Mouse (Mus musculus) Patski (cell line): ENCODE measurements around the gene Pllp. TPM values are rescaled to one million over a fixed set of nuclear protein-coding genes. Genes with fewer than 3 reads are reported as not detected.
A peak's percentile ranks its signal among the peaks of the same experiment; 100 is the strongest.

Experiments
- ATAC-seq: fragments of 100-300 bp; one replicate; pipeline ENCODE4 v1.8.0; 2021
- CTCF ChIA-PET: fragments of 350-600 bp; sonication (Branson Sonifier 250); formaldehyde crosslinking; loops from one replicate; lab custom pipeline; 2022; ENCODE audit warnings: inconsistent platforms; lab: Charles Lee
- POLR2A ChIA-PET: fragments of 350-600 bp; sonication (Branson Sonifier 250); formaldehyde crosslinking; loops from one replicate; lab custom pipeline; 2022; ENCODE audit warnings: antibody characterized with exemption, inconsistent platforms; lab: Charles Lee
- DNase-seq: peaks from one replicate; pipeline ENCODE4 v3.0.0-alpha.2; 2011; ENCODE audit warnings: low read depth, low spot score
- H3K27me3 ChIP-seq: fragments of 371-371 bp; one replicate; pipeline ENCODE4 v1.5.1; 2021
- CTCF ChIP-seq: fragments of 100-300 bp; IDR thresholded peaks from one replicate; pipeline ENCODE4 v1.5.1; 2021
- in situ Hi-C: fragments of 300-500 bp; cut with MboI; formaldehyde crosslinking; loops from 3 replicates; pipeline ENCODE4 v1.11.1; 2018; ENCODE audit warnings: low pct_unique_long_range_greater_than_20kb, mixed read lengths
- polyA plus RNA-seq: library from polyadenylated mRNA; unstranded; gene quantifications from one replicate; pipeline ENCODE4 v1.2.3, GENCODE M21; 2021

Gene Pllp
- polyA plus RNA-seq, 1 experiment from 2014 or later = 0.56 TPM

DNA sequence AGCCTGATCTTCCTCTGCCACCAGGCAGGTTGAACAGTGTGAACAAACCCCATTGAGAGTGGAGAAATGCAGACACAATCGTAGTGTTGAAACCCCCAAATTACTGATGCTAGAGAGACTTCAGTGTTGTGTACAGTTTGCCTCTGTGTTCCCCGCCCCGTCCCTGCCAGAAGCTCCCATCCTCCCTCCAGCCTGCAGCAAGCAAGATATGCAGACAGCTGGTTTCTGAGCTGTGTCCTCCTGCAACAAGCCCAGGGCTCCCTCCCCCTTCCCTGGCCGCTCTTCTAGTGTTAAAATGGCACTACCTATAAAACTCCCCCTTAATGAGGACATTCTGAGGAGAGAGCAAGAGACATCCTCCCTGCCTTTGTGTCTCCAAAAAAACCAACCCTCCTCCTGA, 33.2 kb upstream of the Pllp start:
- H3K27me3 ChIP-seq = no peaks in the 10 kb centered on the region
- in situ Hi-C loops = no loop called here
- DNase-seq = no peak
- ATAC-seq = no peak
- no peak for TF ChIP-seq CTCF
- CTCF ChIA-PET = interaction anchor here (0.7 kb wide), 1 partner anchor 77 kb away, joined by 3 read pairs; no protein-coding TSS in a partner anchor
- POLR2A ChIA-PET = no interaction called here

DNA sequence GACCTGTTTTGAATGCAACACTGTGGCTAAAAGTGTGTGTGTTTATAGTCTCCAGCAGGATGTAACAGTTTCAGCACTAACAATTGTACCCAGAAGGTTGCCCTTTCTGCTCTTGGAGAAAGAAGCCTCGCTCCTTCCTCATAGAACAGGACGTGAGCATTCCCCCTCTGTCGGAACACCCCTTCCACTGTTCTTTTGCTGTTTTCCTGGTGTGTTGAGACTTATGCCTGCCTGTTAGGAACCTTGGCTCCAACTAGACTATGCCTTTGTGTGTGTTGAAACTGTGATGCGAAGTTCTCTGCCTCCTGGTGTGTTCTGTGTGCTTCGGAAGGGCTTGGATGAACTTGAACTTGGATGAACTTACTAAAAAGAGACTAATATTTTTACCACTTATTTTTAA, 29.9 kb upstream of the Pllp start:
- ChIA-PET CTCF (no interaction called here), POLR2A (no interaction called here)
- DNase-seq = no peak

DNA sequence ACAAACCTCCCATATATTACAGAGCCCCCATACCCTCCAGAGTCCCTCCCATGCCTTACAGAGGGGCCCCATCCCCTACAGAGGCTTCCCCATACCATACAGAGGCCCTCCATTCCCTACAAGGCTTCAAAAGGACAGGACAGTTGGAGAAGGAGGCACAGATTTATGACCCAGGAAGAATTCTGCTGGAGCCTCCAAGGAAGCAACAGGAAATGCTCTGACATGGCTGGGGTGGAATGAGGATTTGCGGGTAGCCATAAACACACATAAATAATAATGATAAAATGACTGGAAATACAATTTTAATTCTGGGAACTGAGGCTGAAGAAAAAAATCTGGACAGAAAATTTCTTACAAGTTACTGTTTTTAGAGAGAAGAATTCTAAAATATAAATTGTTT, 20.8 kb upstream of the Pllp start:
- ATAC-seq (no peak), DNase-seq (no peak)
- POLR2A ChIA-PET = no interaction called here
- peaks cover 12% of the 10 kb centered on the region for H3K27me3 ChIP-seq
- TF ChIP-seq CTCF = no peak
- in situ Hi-C loops = no loop called here
- CTCF ChIA-PET = no interaction called here

More for the DNA sequence above, 29.9 kb upstream of the Pllp start:
- ATAC-seq = no peak
- no peak for TF ChIP-seq CTCF
- H3K27me3 ChIP-seq = no peaks in the 10 kb centered on the region
- in situ Hi-C loops = no loop called here

DNA sequence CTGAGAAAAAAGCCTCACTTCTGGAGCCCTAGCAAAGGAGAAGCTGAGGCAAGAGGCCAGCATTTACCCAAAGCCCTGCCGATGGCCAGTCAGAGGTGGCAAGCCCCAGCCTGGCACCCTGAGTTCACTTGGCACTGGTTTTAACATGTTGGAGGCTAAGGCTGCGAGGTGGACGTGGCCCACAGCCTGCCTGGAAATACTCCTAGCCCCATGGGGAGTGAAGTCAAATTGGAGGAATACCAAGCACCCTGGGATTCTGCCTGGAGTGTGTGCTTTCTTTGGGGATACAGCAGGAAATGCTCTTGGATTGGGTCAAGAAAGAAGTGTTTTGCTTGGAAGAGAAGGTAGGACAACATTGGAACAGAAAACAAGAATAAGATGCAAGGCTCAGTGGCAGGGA, 19.8 kb upstream of the Pllp start:
- no peak for TF ChIP-seq CTCF
- POLR2A ChIA-PET = no interaction called here

DNA sequence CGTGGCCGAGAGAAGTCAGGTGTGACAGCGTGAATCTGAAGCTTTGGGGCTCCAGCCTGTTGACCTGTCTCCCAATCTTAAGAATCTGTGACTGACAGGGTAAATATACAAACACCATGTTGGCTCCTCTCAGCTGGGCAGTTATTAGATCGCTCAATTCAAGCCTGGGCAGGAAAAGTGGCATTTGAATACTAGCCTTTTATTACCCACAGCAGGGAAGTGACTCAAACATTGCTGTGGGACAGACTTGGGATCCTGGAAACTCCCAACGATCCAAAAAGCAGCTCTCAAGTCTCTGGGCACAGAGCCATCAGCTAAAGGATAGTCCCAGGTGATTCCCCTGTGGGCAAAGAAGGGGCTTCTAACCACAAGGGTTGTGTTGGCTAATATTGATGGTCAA, 18.5 kb upstream of the Pllp start:
- TF ChIP-seq CTCF = no peak
- DNase-seq = peak; percentile 84
- peaks cover 8% of the 10 kb centered on the region for H3K27me3 ChIP-seq
- in situ Hi-C loops = no loop called here
- ChIA-PET POLR2A (interaction anchor here (0.5 to 0.9 kb wide), 2 partner anchors 53 to 113 kb away, joined by 3 read pairs; no protein-coding TSS in a partner anchor), CTCF (interaction anchor here (0.8 to 1.5 kb wide), 4 partner anchors 9 to 56 kb away, joined by 3 to 5 read pairs (median 3); no protein-coding TSS in a partner anchor)
- peak; percentile 51 for ATAC-seq

More for the DNA sequence above, 19.8 kb upstream of the Pllp start:
- DNase-seq (no peak), ATAC-seq (no peak)
- CTCF ChIA-PET = no interaction called here
- in situ Hi-C loops = no loop called here
- peaks cover 12% of the 10 kb centered on the region for H3K27me3 ChIP-seq

- ChIA-PET CTCF (interaction anchor here (0.9 to 1.4 kb wide), 3 partner anchors 44 to 90 kb away, joined by 3 read pairs; partner anchors contain the start of gene Cx3cl1), POLR2A (no interaction called here)
- no peaks in the 10 kb centered on the region for H3K27me3 ChIP-seq
- no peak for ATAC-seq
- DNase-seq = no peak
- in situ Hi-C loops = no loop called here
- no peak for TF ChIP-seq CTCF
These were observed 15.2 kb upstream of the Pllp start for GRCm38 (mm10) chr8:94711160-94711718.

GRCm38 (mm10) chr8:94710336-94710735, 14.3 kb upstream of the Pllp start:
- DNase-seq (no peak), ATAC-seq (no peak)
- H3K27me3 ChIP-seq = no peaks in the 10 kb centered on the region
- CTCF ChIA-PET = interaction anchor here (1.4 to 1.6 kb wide), 2 partner anchors 45 to 111 kb away, joined by 3 to 5 read pairs; no protein-coding TSS in a partner anchor
- no peak for TF ChIP-seq CTCF
- in situ Hi-C loops = no loop called here
- POLR2A ChIA-PET = no interaction called here

- ChIA-PET CTCF (interaction anchor here (1.1 to 1.7 kb wide), 5 partner anchors 69 to 116 kb away, joined by 3 to 6 read pairs (median 4); no protein-coding TSS in a partner anchor), POLR2A (interaction anchor here (1.5 kb wide), 1 partner anchor 103 kb away, joined by 4 read pairs; the partner anchor contains the start of gene Ccl17)
- no peak for TF ChIP-seq CTCF
- H3K27me3 ChIP-seq = no peaks in the 10 kb centered on the region
- in situ Hi-C loops = loop anchor here (5.0 to 10.0 kb wide), 2 partner anchors 78 to 200 kb away; no protein-coding TSS in a partner anchor
- DNase-seq = no peak
- no peak for ATAC-seq
These were observed 10.8 kb upstream of the Pllp start for GRCm38 (mm10) chr8:94706732-94707395.

GRCm38 (mm10) chr8:94705581-94706245, 9.6 kb upstream of the Pllp start:
- DNase-seq (no peak), ATAC-seq (no peak)
- in situ Hi-C loops = loop anchor here (5.0 to 10.0 kb wide), 2 partner anchors 79 to 202 kb away; no protein-coding TSS in a partner anchor
- POLR2A ChIA-PET = interaction anchor here (1.3 to 2.7 kb wide), 3 partner anchors 82 to 107 kb away, joined by 3 to 6 read pairs (median 4); partner anchors contain the start of gene Ccl17
- TF ChIP-seq CTCF = no peak
- CTCF ChIA-PET = interaction anchor here (1.1 to 1.7 kb wide), 5 partner anchors 70 to 117 kb away, joined by 3 to 6 read pairs (median 4); no protein-coding TSS in a partner anchor
- no peaks in the 10 kb centered on the region for H3K27me3 ChIP-seq

DNA sequence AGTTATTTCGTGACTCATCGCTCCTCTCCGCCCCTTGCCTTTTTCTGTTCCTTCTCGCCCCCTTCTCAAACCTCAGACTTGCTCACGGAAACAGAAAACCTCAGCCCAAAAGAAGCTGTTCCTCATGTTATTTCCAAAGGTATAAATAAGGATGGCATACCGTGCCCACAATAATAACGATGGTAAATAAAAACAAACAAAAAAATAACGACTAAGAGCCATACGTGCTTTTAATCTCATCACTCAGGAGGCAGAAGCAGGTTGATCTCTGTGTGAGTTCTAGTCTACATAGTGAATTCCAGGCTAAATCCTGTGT, 8.5 kb upstream of the Pllp start:
- ChIA-PET POLR2A (interaction anchor here (0.7 to 2.7 kb wide), 3 partner anchors 83 to 117 kb away, joined by 3 to 8 read pairs (median 6); no protein-coding TSS in a partner anchor), CTCF (interaction anchor here (0.8 to 2.6 kb wide), 12 partner anchors 9 to 206 kb away, joined by 3 to 14 read pairs (median 5); partner anchors contain the start of gene Ccl17)
- ATAC-seq = no peak
- no peak for TF ChIP-seq CTCF
- in situ Hi-C loops = loop anchor here (5.0 to 10.0 kb wide), 3 partner anchors 80 to 212 kb away; no protein-coding TSS in a partner anchor
- DNase-seq = no peak
- H3K27me3 ChIP-seq = no peaks in the 10 kb centered on the region
